Mouse (Mus musculus): ENCODE results near the gene Jund. TPM values are rescaled to one million over a fixed set of nuclear protein-coding genes. Genes with fewer than 3 reads are reported as not detected.
A peak's percentile ranks its signal among the peaks of the same experiment; 100 is the strongest.

Gene Jund
- total RNA-seq, 2 experiments from 2014 or later: 165 to 193 TPM

- DNase-seq (ENCODE audit: low spot score in 2 of 2): no peak
- intact Hi-C loops (cut with DNase I): loop anchor here (1.0 to 5.0 kb wide), 2 partner anchors 28 to 45 kb away; no protein-coding TSS in a partner anchor
Observed at GRCm38 (mm10) chr8:70672325-70673078, 26.2 kb upstream of the Jund start.

DNA sequence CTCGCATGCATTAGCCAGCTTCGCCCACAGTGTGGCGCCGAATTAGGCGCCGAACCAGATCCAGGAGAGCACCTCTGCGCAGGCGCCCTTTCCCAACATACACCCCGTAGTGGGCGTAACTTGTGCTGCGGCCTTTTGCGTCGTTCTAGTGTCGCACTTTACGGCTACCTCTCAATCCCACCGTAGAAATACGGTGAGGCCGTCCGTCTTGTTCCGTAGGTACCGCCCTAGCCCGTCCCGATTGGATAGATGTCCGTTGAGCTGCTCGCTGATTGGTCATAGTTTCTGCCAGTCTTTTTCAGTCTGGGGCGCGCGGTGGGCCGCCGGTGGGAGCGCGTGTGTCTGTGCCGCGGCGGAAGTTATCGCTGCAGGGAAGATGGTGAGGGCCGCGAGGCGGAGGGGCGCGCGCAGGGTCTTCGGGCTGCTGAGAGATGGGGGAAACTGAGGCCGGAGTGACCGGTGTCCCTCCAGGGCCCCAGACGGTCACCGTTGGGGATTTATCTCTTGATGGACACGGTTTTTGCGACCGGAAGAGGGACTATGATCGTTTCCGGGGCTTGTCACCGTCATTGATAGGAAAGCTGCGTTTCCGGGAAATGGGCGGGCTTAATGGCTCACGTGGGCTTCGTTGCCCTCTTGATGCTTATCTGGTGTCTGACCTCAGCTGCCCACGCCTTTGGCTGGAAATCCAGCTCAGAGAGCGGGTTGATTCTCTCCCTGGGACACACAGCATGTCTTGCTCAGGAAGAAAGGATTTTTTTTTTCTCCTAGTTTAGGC is 25.5 kb upstream of the Jund start, which contains the start of gene Lsm4:
TSS of gene Lsm4 (plus strand) at position 170 of the 778 bp plus-strand sequence.
- intact Hi-C loops (cut with DNase I): loop anchor here (1.0 to 5.0 kb wide), 2 partner anchors 27 to 46 kb away; no protein-coding TSS in a partner anchor
- DNase-seq (ENCODE audit: low spot score in 2 of 2): peak; percentile 98 to 99

DNA sequence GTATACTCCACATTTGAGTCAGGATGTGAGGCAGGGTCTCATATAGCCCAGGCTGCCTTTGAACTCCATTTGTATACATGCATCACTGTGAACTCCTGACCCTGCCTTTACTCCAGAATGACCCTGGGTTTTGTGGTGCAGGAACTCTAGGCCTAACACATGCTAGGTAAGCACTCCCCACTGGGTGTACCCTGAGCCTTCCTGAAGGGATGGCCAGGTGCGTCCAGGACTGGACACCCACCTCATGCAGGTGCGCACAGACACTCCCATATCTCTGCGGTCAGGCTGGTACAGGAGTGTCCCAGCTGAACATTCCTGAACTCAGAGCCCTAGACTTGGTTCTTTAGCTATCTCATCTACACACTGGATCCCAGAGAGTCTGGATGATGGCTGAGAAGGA is 24.6 kb upstream of the Jund start:
- intact Hi-C loops (cut with DNase I): loop anchor here (5.0 kb wide), 1 partner anchor 47 kb away; no protein-coding TSS in a partner anchor
- no peak for DNase-seq (ENCODE audit: low spot score in 2 of 2)

DNA sequence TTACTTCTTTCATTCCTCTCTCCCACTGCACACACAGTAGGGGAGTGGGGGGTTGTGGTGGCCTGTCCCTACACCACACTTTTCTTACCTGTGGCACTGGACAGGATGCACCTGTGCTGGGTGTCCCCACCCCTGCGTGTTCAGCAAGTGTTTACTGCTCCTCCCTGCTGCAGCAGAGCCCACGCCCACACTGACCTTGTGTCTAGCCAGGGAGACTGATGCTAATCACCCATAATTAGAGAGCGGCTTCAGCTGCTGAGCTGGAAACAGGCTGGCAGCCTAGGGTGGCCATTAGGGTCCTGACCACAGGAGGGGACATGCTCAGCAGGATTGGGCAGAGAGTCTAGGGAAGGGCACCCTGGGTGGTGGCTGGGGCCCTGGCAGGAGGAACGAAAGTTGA is 24.0 kb upstream of the Jund start:
- DNase-seq (ENCODE audit: low spot score in 2 of 2): no peak
- intact Hi-C loops (cut with DNase I): loop anchor here (5.0 kb wide), 1 partner anchor 47 kb away; no protein-coding TSS in a partner anchor

- no peak for DNase-seq (ENCODE audit: low spot score in 2 of 2)
- intact Hi-C loops (cut with DNase I): no loop called here
Observed at GRCm38 (mm10) chr8:70675336-70675735, 23.4 kb upstream of the Jund start.

DNA sequence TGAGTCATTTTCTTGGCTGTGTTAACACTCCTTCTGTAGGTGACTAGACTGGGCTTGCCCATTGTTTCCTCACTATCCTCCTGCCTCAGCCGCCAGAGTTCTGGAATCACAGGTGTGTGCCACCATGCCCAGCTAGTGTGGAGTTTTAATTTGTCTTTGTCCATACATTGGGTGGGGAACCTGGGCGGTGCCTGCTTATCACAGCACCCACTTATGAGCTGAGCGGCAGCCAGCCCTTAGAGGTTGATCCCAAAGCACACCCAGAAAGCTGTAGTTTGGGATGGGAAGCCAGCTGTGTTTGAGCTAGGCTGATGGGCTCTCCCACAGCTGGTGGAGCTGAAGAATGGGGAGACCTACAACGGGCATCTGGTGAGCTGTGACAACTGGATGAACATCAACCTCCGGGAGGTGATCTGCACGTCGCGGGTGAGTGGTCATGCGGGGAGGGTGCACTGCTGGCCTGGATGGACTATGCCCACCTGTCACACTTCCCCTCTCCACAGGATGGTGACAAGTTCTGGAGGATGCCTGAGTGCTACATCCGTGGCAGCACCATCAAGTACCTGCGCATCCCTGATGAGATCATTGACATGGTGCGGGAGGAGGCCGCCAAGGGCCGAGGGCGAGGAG is 21.2 kb upstream of the Jund start:
- intact Hi-C loops (cut with DNase I): no loop called here

DNA sequence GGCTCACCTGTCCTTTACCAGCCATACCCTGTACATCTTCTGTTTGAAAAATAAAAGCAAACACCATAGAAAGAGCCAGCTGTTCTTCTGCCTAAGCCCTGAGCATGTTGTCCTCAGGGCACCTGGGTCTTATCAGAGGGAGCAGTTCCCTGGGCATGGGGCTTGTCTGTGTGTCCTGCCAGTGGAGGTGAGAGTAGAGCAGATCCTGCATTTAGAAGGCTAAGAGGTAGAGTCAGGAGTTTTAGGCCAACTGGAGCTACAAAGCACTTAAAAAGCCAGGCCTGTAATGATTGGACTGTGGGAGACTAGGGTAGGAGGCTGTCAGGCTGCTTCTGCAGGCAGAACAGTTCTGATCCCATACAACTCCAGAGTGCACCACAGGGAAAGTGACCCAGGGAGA is 20.1 kb upstream of the Jund start:
- intact Hi-C loops (cut with DNase I): no loop called here
- DNase-seq (ENCODE audit: low spot score in 2 of 2): no peak

More for the DNA sequence above, 21.2 kb upstream of the Jund start:
- no peak for DNase-seq (ENCODE audit: low spot score in 2 of 2)

DNA sequence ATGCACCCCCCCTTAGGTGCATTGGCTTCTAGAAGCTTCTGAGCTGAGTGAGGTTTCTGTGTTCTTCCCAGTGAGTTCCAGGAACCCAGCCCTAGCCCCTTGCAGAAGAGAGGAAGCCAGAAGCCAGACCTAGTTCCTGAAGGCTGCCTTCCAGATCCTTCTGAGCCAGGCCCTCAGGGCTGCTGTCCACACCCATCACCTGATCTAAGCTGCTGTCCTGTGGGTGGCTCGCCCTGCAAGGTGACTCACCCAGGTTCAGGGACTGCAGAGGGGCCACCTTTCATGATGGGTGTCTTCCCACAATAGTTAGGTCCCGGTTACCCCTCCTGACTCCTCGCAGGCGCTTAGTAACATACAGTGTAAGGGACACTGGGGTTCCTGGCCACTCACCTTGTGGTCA is 19.3 kb upstream of the Jund start:
- DNase-seq (ENCODE audit: low spot score in 2 of 2): no peak
- intact Hi-C loops (cut with DNase I): no loop called here

DNA sequence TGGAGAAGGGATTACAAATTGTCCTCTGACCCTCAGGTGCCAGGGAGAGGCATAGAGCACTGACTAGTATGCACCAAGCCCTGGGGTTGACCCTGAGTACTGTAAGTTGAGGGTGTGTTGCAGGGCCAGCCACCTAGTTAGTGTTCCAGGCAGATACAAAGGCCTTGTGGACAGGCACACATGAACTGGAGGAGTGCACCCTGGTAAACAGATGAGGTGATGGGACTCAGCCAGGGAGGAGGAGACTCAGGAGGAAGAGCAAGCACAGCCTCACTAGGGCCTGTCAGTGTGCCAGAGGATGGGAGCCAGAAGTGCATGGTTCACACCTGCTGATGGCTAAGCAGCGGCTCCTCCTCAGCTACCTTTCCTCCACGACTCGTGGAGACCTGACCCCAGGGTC is 18.7 kb upstream of the Jund start:
- DNase-seq (ENCODE audit: low spot score in 2 of 2): no peak
- intact Hi-C loops (cut with DNase I): no loop called here

- intact Hi-C loops (cut with DNase I): no loop called here
- DNase-seq (ENCODE audit: low spot score in 2 of 2): no peak
Observed at GRCm38 (mm10) chr8:70681410-70681809, 17.3 kb upstream of the Jund start.

DNA sequence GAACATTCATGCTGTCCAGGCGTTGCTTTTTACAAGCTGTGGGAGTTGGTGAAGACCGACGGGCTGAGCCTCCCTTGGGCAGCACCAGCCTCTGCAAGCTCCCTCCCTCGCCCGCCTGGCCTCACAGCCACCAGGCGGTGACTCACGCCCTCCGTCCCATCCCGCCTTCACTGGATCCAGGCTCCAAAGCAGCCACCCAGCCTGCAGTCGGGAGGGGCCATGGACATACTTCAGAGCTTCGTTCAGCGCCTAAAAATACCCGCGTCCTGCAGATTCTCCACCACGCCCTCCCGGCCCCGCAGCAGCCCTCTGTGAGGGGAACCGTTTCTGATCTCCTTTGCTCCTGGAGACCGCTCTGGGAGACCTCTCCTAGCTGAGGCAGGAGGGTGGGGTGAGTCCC is 16.6 kb upstream of the Jund start:
- intact Hi-C loops (cut with DNase I): no loop called here

GRCm38 (mm10) chr8:70682692-70683091 is 16.1 kb upstream of the Jund start:
- DNase-seq (ENCODE audit: low spot score in 2 of 2): no peak
- intact Hi-C loops (cut with DNase I): no loop called here

More for the DNA sequence above, 16.6 kb upstream of the Jund start:
- DNase-seq (ENCODE audit: low spot score in 2 of 2): no peak

- intact Hi-C loops (cut with DNase I): no loop called here
- DNase-seq (ENCODE audit: low spot score in 2 of 2): peak; percentile 82 to 92
Observed at GRCm38 (mm10) chr8:70684291-70684690, 14.5 kb upstream of the Jund start.

DNA sequence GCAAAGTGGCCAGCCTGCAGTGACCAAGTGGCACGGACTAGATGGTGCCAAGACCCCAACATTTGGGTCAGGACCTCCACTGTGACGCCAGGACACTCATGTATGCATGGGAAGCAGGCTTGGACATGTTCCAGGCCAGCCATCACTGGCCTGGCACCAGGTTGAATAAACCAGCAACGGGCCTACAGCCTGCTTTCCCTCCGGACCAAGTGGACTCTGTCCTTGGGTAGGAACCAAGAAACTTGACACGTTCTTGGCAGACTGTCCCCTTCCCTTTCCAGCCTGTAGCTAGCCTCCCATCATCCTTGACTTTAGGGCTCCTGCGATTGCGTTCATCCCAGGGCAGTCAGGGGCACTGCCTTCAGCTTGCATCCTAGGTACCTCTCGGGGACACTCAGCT is 11.2 kb upstream of the Jund start:
- intact Hi-C loops (cut with DNase I): no loop called here
- no peak for DNase-seq (ENCODE audit: low spot score in 2 of 2)

DNA sequence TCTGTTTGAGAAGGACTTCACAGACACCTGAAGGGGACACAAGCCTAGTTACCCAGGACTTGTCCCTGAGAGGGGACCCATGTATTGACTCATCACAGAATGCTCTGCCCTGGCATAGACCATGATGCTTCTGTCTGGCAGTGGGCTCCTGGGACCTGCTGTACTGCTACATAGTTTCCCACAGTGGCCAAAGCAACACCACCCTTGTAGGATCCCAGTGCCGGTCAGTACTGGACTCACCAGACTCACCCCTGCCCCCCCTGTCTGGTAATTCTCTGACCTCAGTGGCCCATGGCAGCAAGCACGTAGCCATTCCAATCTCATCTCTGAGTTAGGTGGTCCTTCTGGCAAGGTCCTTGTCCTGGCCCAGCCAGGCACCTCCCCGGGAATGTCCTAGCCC is 10.6 kb upstream of the Jund start:
- intact Hi-C loops (cut with DNase I): no loop called here
- DNase-seq (ENCODE audit: low spot score in 2 of 2): no peak

DNA sequence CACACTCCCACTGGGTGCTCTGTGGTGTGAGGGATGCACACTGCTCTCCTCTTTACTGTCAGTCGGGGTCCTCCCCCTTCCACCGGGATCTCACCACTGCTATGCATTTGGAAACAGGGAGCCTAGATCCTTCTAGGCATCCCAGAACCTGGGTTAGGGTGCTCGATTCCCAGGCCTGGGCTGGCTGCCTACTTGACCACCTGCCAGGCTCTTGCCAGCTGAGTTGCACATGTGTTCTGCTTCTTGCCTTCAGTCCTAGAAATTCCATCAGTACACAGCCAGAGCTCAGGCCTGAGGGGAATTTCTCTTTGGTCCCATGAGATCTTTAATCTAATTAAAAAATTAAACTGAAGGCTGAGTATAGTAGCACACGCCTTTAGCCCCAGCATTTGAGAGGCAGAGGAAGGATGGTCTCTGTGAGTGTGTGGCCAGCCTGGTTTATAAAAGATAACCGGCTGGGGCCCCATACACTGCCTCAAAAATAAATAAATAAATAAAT is 8.8 kb upstream of the Jund start:
- DNase-seq (ENCODE audit: low spot score in 2 of 2): no peak
- intact Hi-C loops (cut with DNase I): no loop called here

- no peak for DNase-seq (ENCODE audit: low spot score in 2 of 2)
- intact Hi-C loops (cut with DNase I): no loop called here
Observed at GRCm38 (mm10) chr8:70691230-70691629, 7.5 kb upstream of the Jund start.

- intact Hi-C loops (cut with DNase I): no loop called here
- no peak for DNase-seq (ENCODE audit: low spot score in 2 of 2)
Observed at GRCm38 (mm10) chr8:70691727-70692231, 7.0 kb upstream of the Jund start.

GRCm38 (mm10) chr8:70693636-70694035 is 5.1 kb upstream of the Jund start:
- intact Hi-C loops (cut with DNase I): no loop called here
- DNase-seq (ENCODE audit: low spot score in 2 of 2): no peak
